Comparison of ENCODE assay signal across 20 mouse cellular contexts in the genomic region with DNA sequence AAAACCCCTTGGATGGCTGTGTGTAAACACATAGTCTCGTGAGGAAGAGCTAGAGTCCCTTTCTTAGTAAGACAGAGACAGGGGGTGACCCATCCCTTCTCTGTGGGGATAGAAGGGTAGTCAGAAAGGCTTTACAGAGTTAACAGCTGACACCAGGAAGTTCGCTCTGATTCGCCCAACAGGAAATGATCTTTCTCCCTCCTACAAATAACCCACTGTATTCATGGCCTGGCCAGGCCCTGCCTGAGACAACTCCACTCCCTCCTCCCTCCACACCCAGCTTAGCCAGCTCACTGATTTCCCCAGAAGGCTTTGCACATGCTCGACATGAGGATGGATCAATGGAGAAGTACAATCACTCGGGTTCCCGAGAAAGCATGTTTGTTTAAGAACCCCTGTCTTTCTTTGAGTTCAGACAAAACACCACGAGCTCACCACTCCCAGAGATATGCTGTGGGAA.
DNase-seq lines count a peak whose midpoint lies in the region; ATAC-seq and TF ChIP-seq lines count a peak whose summit lies in the region.
"Had no signal": no experiment of that assay in that cellular context is flagged by ENCODE, and none has a peak within 500 bp of the region (broad histone marks: within the 10 kb centered on the region; RNA-seq: fewer than 3 reads in every experiment).

No protein-coding gene starts in this region.

- TF ChIP-seq CTCF in bone marrow macrophage, adult 2 months (IDR thresholded peaks at IDR 0.05; ENCODE audit: low read depth, low read length), result no peak

- H3K4me1 ChIP-seq in bone marrow macrophage, adult 2 months (ENCODE audit: control insufficient read depth, insufficient read depth, low read length), result peaks cover 38% of the 10 kb centered on the region
- no peaks in the 10 kb centered on the region for H3K4me1 ChIP-seq in embryonic facial prominence, embryonic 14.5 days (ENCODE audit: control insufficient read depth, insufficient read depth, low read length)
- H3K4me1 ChIP-seq: forebrain, embryonic 15.5 days; liver, embryonic 12.5 days had no signal

- TF ChIP-seq POLR2A in bone marrow macrophage, adult 2 months (IDR thresholded peaks at IDR 0.05; ENCODE audit: borderline replicate concordance, low read depth, low read length), result no peak

- H3K36me3 ChIP-seq in embryonic facial prominence, embryonic 14.5 days (ENCODE audit: control insufficient read depth, insufficient read depth, low read length), result no peaks in the 10 kb centered on the region
- H3K36me3 ChIP-seq: forebrain, embryonic 15.5 days; heart, embryonic 13.5 days; liver, embryonic 12.5 days had no signal

- H3K4me2 ChIP-seq in embryonic facial prominence, embryonic 14.5 days (ENCODE audit: low read depth, low read length), result no peak overlapping the region
- H3K4me2 ChIP-seq: forebrain, embryonic 15.5 days; heart, embryonic 13.5 days; liver, embryonic 12.5 days had no signal

- DNase-seq in layer of hippocampus, adult 9-11 months, result peak; percentile 24
- DNase-seq in layer of hippocampus, adult 18-20 months (ENCODE audit: low spot score in 2 of 2), result no peak
- DNase-seq in embryonic facial prominence, embryonic 14.5 days (ENCODE audit: low spot score), result peak; percentile 42
- DNase-seq in retina, embryonic 14.5 days (ENCODE audit: low spot score), result peak; percentile 57
- no peak for DNase-seq in gastrocnemius, adult 18-20 months (ENCODE audit: low spot score)
- DNase-seq in right cerebral cortex, postnatal 36 days (ENCODE audit: low spot score in 2 of 2), result no peak
- no peak for DNase-seq in heart, adult 8-10 months (ENCODE audit: low spot score)
- DNase-seq: cerebellum, postnatal 25 days; gastrocnemius, postnatal 10 days; kidney, postnatal 14 days; left cerebral cortex, postnatal 4 days; right cerebral cortex, postnatal 25 days had no signal

- H3K9ac ChIP-seq in embryonic facial prominence, embryonic 14.5 days (ENCODE audit: low read depth, low read length), result no peak overlapping the region
- H3K9ac ChIP-seq: forebrain, embryonic 15.5 days; heart, embryonic 13.5 days; liver, embryonic 12.5 days had no signal

- H3K9me3 ChIP-seq in embryonic facial prominence, embryonic 14.5 days (ENCODE audit: control insufficient read depth, low read length), result no peaks in the 10 kb centered on the region
- H3K9me3 ChIP-seq: forebrain, embryonic 15.5 days; heart, embryonic 13.5 days; liver, embryonic 12.5 days had no signal

- peak overlapping the region; percentile 61 for H3K27ac ChIP-seq in bone marrow macrophage, adult 2 months (ENCODE audit: insufficient read depth, low read depth, low read length)
- no peak overlapping the region for H3K27ac ChIP-seq in embryonic facial prominence, embryonic 14.5 days (replicated peaks; ENCODE audit: low read depth, low read length)
- H3K27ac ChIP-seq: forebrain, embryonic 15.5 days; heart, embryonic 13.5 days; liver, embryonic 12.5 days had no signal

- H3K27me3 ChIP-seq in embryonic facial prominence, embryonic 14.5 days (replicated peaks; ENCODE audit: control insufficient read depth, insufficient read depth, low read length), result no peaks in the 10 kb centered on the region
- H3K27me3 ChIP-seq: forebrain, embryonic 15.5 days; heart, embryonic 13.5 days; liver, embryonic 12.5 days; Patski had no signal

- no peak overlapping the region for H3K4me3 ChIP-seq in bone marrow macrophage, adult 2 months (ENCODE audit: insufficient read depth, low read length)
- no peak overlapping the region for H3K4me3 ChIP-seq in embryonic facial prominence, embryonic 14.5 days (ENCODE audit: low read depth, low read length)
- H3K4me3 ChIP-seq: forebrain, embryonic 15.5 days; heart, embryonic 13.5 days; liver, embryonic 12.5 days had no signal

- 17% methylated on average over 7 of the region's 7 CpGs for WGBS in embryonic facial prominence, embryonic 14.5 days

- no peak for ATAC-seq in embryonic facial prominence, embryonic 14.5 days (ENCODE audit: low read depth)
- ATAC-seq: CD4-positive, CD25-positive, alpha-beta regulatory T cell, adult 4 months; forebrain, embryonic 15.5 days; hindbrain, embryonic 16.5 days; liver, embryonic 12.5 days; lung, postnatal 0 days; Patski had no signal

Comparison
In these comparisons a context has a peak if more than half of its experiments do, and no peak if none do; other contexts are left out.
1. DNase-seq: peak in layer of hippocampus, adult 9-11 months (single experiment), embryonic facial prominence, embryonic 14.5 days (single experiment) and retina, embryonic 14.5 days (single experiment); none in layer of hippocampus, adult 18-20 months (0 of 2), gastrocnemius, adult 18-20 months (single experiment), right cerebral cortex, postnatal 36 days (0 of 2) and heart, adult 8-10 months (single experiment).